Mouse (Mus musculus) liver, embryonic 14 days (tissue): ENCODE measurements around the gene Gm10413. TPM values are rescaled to one million over a fixed set of nuclear protein-coding genes. Genes with fewer than 3 reads are reported as not detected.

Experiments used
- polyA plus RNA-seq: library from polyadenylated mRNA; depleted of rRNA; stranded (reverse); fragments of >200 nt; gene quantifications from 2 replicates; pipeline ENCODE4 v1.2.3, GENCODE M21; 2012; rRNA removed

Gm10413 gene
- not detected in 2 replicates for polyA plus RNA-seq

GRCm38 (mm10) chr14:3394793-3395192 lies at the start of gene Gm10413:
TSS of gene Gm10413 (plus strand) at chr14:3395093.

DNA sequence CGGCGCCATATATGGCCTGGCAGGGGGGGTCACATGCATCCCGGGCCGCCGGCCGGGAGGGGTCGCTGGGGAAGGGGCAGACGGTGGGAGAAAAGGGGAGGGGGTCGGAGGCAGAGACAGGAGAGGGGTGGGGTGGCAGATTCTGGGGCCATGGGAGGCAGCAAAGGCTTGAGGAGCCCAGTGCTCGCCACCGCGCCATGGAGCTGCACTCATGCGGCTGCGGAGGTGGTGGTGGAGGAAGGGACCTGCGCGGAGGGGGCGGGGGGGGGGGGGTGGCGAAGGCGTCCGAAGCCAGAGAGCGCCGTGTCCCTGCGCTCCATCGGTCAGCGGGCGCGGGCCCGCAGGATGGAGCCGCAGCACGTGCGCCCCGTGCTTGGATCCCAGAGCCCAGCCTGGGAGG lies 17.4 kb downstream of the Gm10413 start, which contains the start of gene Gm10409:
Gene Gm10409 (plus strand): TSS at position 301 of the 400 bp plus-strand sequence.

DNA sequence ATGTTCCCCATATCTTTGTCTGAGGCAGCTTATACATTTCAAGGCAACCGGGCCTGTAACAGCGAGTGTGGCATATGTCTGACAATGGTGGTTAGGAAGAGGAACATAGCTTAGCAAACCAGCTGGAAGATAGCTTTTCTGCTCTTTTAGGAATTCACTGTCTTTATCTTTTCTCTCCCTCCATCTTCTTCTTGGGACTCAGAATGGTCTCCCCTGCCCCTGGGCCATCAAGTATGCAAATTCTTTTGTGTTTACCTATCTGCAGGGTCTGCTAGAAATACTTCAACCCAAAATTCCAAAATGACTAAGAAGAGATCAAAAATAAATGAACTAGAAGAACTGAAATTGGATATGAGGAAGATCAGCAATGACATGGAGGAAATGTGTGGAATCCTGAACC lies 32.9 kb downstream of the Gm10413 start, which contains the start of gene Gm3005:
Gene Gm3005 (plus strand): TSS at position 301 of the 400 bp plus-strand sequence.

DNA sequence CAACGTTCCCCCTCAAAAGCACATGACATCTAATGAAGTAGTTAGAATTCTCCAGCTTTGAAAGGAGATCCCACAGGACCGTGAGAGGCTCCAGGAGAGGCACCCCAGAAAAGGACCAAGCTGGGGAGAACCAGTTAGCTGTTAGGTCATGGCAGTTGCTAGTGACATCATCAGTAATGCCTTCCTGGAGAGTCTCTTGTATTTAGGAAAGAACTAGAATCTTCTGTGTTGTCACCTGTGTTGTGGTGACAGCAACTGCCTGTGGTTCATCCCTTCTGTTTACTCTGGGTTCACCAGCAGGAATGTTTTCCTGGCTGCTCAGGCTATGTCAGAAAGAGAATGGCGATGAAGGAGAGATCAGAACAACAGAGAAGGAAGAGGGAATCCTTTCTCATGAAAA lies 54.2 kb downstream of the Gm10413 start, which contains the start of gene Gm10408:
Gene Gm10408 (plus strand): TSS at position 301 of the 400 bp plus-strand sequence.

Other genes starting within 250 kb of the Gm10413 start
- not detected in 2 replicates for gene Gm5795, start 206.8 kb upstream of the Gm10413 start, polyA plus RNA-seq
- gene D830030K20Rik, start 186.6 kb upstream of the Gm10413 start, polyA plus RNA-seq, result 0.07 and 0.20 TPM in 2 replicates
- gene Gm2956, start 62.5 kb upstream of the Gm10413 start, polyA plus RNA-seq, result not detected in 2 replicates
- gene Gm10409, start 17.5 kb downstream of the Gm10413 start, polyA plus RNA-seq, result 0.01 and 0.02 TPM in 2 replicates
- 0.07 TPM in 1 of 2 replicates, not detected in the other for gene Gm3005, start 33.0 kb downstream of the Gm10413 start, polyA plus RNA-seq
- gene Gm10408, start 54.3 kb downstream of the Gm10413 start, polyA plus RNA-seq, result not detected in 2 replicates
- gene Gm3012, start 239.4 kb downstream of the Gm10413 start, polyA plus RNA-seq, result not detected in 2 replicates